Mouse (Mus musculus) right cerebral cortex, postnatal 36 days (tissue): ENCODE measurements around the gene Rnft2.

Experiments
- DNase-seq, 2 experiments: peaks; one replicate each; pipeline ENCODE4 v3.0.0; 2022; ENCODE audit warnings: low spot score in 2 of 2, mixed read lengths in 1 of 2

Gene Rnft2

DNA sequence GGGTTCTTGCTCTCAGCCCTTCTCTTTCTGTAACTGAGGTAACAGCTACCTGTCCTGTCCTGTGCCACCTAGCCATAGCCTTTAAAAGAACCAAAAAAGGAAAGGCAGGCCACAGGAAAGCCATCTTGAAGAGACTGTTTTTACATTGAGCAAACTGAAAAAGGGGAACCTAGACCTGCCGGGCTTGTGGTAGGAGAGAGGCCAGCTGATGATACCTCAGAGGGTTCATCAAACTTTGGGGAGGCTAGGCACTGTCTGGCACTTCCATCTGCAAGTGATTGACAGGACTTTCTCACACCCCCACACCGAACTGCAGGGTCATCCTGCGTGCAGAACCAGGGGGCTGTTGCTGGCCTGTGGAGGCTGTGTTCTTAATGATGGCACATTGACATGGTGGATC is 8.6 kb upstream of the Rnft2 start:
- DNase-seq, result no peak

DNA sequence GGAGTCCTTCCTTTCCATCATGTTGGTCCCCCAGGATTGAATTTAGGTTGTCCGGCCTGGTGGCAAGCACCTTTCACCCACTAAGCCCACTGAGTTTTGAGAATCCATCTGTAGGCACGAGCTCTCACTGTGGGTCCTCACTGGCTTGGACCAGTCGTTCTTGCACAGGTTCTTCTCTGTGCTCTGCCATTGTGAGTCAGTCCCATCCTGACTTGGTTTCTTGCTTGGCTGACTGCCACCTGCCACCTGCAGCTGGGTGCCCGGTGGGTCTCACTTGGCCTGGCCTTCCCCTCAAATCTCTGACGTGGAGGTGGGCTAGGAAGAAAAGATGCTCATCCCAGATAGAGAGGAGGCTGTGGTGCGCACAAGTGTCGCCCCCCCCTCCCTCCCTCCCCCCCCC is 6.1 kb upstream of the Rnft2 start:
- DNase-seq, result no peak

DNA sequence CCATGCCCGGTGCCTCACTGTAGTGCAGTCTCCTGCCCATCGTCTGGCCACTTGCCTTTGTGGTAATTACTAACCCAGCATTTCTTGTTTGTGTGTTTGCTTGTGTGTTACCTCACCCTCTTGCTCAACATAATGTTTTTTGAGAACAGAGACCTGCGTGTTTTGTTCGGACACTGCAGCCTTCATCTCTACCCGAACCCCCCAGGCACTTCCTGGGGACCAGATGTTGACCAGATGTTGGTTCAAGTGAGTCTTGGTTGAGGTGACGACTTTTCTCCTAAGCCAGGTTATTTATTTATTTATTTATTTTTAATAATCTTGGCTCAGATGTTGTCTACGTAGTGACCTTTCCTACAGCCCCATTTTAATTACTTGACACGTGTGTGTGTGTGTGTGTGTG is 2.5 kb upstream of the Rnft2 start:
- no peak for DNase-seq

DNA sequence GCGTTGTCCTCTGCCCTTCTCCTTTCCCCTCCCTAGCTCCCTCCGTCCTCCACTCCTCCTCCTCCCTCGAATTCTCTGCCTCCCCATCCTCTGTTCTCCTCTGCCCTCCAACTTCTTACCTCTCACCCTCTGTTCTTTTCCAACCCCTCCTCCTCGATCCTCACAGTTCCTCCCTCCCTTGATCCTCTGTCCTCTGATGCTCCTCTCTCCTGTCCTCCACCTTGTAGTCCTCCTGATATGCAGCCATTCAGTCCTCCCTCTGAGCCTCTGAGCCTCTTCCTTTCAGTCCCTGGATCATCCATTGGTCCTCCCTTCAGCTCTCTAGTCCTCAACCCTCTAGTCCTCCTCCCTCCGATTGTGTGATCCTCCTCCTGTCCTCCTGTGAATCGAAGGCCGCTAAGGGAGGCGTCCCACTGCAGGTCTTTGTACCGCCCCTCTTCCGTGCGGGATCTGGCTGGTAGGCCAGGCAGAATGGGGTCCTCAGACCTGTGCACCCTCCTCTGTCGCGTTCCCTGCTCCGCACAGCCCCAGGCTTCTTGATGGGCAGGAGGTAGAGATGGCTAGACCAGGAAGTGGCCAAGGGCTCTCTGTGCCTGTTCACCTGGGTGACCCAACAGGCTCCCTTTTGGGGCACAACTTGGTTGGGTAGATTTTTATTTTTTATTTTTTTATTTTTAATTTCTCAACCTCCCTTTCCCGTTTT is 841 bp upstream of the Rnft2 start:
- no peak for DNase-seq

DNA sequence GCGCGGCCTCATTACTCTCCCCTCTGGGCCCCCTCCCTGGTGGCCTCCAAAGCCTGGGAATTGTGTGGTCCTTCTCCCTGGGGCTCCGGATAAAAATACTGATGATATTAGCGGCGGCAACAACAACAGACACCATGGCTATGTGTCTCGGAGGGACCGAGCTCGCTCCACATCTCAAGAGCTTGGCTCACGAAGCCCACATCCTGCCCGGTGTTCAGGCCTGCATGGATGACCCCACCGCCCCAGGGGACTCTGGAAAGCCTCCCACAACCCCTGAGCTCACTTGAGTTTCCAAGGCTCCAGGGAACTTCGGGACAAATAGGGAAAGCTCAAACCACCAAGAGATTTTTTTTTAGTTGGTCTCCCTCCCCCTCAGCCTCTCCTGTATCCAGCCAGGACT is 5.2 kb downstream of the Rnft2 start:
- DNase-seq, result no peak

DNA sequence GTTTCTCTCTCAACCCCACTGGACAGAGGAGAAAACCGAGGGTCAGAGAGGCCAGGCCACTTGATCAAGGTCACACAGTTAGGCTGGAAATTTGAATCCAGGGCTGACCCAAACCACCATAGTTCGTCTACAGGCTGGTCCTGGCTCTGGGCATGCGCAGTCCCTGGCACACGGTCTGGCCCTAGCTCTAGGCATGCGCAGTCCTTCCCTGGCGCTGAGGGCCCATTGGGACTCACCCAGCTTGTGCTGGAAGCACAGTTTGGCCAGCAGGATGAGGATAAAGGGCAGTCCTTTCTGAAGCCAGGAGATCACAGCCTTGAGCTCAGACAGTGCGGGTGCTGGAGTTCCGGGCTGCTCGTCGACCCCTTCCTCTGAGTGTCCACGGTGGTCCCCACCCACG is 8.0 kb downstream of the Rnft2 start:
- DNase-seq, result no peak

DNA sequence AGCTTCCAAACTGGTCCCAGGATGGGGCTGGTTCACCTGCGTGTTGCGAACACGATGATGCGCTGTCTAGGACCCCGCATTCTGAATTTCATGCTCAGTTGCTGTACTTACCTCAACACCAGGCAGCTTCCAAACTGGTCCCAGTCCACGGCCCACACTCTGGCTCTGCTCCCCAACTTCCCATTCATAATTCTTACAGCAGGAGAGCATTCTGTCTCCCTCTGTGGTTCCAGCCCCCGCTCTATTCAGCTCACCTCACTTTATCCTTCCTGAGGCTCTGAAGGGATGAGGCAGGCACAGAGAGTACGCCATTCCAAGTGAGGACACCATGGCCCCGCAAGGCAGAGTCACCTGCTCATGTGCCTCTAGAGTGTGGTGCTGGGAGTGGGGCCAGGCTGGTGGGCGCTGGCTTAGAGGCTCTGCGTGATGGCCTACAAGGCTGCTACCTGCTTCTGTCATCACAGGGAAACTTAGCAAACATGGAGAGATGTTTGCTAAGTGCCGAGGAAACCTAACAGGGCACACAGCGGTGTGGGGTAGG is 14.8 kb downstream of the Rnft2 start:
- peak; percentile 28 to 53 for DNase-seq

DNA sequence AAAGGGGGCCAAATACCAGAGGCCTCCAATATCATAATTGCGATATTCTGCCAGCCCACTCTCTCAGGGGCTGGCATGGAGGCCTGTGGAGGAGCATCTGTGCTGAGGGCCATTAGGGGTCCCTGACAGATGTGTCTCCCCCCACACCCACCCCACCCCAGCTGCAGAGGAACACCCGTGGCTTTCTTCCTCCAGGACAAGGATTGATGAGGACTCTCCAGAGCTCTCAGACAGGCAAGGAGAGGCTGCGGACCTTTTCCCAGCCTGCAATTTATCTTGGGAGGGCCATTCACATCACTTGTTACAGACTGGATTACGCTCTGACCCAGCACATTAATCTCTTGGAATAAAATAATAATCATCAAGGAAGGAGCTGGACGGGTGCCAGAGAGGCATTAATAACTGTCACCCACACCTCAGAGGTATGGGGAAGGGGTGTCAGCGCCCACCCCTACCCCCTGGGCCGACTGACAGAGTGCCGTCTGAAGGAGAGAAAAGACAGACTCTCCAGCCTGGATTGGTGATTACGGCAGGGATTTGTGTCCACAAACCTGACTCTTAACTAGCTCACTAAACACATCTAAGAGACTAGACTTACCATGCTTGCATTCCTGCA is 21.7 kb downstream of the Rnft2 start:
- no peak for DNase-seq

DNA sequence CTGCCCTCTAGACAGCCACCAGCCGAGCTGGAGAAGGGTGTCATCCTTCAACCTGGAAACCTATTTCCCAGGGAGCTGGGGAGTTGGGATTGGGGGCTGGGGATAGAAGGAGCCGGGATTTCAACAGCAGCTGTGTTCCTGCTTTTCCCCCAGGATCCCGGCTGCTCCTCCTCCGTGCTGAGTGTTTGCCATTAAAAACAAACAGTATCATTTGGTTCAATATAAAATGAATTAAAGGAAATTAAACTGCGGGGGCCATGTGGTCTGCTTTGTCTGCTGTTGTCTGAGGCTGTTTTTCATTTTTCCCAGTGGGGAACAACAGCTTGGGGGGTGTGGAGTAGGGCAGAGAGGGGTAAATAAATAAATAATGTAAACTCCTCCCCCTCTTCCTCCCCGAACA is 27.5 kb downstream of the Rnft2 start:
- no peak for DNase-seq

DNA sequence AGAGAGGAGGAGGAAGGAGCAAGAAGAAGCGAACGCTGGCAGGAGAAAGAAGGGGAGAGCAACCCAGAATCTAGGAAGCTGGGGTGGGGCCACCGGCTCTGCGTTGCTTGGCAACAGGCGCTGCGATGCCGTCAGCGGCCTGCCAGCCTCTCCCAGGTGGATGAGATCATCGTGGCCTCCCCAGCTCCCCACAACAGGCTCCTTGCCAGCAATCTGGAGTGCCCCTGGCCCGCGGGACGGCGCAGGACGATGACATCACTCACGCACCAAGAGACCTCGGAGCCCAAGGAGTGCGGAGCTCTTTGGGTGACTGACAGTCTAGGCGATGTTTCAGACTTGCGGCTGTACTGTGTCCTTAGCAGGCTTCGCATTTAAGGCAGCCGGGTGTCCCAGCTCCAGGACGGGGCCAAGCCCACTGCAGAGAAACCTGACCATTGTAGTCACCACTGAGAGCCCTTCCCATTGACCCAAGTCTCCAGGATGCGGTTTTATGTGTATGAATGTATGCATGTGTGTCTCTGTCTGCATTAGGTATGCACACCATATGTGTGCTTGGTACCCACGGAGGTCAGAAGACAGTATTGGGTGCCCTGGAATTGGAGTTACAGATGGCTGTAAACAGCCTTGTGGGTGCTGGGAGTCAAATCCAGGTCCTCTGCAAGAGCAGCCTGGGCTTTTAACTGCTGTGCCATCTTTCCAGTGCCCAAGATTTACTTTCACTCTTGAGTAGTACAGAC is 30.3 kb downstream of the Rnft2 start:
- DNase-seq, result peak; percentile 87 to 90

DNA sequence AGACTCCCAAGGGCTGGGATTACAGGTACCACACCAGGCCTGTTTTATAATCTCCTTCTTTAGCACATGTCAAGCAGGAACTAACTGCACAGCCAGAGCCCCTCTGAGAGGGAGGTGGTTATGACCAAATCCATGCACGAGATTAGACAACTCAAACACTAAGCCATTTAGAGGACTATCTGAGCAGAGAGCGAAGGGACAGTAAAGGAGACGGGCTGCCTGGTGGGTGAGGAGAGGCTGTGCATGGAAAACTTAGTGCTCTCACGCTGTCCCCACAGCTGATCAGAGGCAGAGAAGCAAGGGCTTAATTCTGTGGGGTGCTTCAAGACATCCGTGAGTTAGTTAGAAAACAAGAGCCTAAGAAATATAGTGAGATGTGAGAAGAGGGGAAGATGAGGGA is 30.9 kb downstream of the Rnft2 start:
- no peak for DNase-seq

DNA sequence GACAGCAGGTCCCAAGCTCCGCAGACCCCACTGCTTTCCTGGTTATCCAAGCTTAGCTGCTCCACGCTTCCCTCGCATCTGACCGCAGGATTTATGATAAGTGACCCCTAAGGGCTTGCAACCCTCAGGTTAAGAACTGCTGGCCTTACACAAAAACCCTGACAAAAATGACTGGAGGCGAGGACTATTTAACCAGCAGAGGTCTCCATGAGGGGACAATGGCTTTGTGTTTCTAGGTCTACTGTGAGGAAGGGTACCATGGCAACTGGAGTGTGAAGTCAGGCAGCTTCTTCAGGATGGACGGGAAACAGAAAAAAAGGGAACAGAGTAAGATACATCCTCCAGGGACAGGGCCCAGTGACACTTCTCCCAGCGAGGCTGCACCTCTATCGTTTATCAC is 39.1 kb downstream of the Rnft2 start:
- no peak for DNase-seq

DNA sequence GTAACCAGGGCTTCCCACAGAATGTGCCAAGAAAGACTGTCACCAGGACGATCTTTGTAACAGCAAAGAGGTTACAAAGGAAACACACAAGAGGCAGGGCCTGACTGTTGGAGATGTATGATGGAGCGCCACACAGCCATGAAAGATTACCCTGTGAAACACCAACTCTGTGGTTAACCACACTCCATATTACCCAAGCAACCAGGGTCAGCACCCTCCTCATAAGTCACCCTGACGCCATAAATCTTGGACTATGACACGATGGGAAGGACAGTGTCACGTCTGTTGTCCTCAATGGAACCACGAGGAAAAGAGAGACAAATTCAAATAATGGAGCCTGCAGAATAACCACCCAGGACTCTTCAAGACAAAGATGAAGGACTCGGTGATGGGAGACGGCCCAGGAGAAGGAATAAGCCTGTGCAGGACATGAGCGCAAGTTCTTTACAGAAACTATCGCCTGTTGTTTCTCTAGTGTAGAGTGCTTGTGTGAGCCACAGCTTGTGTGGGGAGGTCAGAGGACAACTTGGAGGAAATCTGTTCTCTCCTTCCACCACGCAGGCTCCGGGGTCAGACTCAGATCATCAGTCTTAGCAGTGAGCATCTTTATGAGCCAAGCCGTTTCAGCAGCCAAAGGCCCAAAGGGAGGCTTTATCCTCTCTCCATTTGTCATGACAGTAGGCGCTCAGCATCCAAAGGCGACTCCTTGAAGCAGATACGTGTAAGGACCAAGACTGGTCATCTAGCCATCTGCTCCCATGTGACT is 40.1 kb downstream of the Rnft2 start:
- DNase-seq, result no peak

DNA sequence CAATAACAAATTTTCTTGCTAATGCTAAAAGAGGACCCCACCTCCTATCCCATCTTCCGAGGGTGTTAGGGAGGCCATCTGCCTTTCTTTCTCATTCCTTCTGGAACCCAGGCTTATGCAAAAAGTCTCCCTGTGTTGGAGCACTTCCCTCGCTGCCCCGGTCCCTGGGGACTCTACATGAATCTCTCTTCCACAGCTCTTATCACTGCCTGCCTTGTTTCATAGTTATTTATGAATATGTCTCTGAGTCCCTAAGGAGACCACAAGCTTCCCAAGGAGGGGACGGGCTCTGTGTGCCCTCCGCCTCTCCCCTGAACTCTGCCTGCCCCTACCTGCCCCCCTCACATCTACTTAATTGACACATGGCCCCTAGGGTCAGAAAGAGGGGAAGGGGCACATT is 45.2 kb downstream of the Rnft2 start:
- DNase-seq, result no peak

DNA sequence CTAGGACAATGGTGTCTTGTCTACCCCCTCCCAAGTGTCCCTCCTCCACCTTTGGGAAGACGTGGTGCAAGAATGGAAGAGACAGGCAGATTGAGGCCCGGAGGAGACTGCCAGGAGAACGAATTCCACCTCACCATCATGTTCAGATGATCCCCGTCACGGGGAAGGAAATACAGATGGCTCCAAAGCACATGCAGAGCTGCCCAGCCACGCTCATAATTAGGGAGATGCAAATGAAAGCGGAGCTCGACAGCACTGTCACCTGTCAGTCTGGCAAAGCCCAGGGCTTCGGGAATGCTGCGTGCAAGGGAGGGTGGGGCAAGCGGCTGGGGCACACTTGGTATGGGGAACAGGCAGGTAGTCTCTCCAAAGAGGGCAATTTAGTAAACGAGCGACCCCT is 47.5 kb downstream of the Rnft2 start:
- no peak for DNase-seq

DNA sequence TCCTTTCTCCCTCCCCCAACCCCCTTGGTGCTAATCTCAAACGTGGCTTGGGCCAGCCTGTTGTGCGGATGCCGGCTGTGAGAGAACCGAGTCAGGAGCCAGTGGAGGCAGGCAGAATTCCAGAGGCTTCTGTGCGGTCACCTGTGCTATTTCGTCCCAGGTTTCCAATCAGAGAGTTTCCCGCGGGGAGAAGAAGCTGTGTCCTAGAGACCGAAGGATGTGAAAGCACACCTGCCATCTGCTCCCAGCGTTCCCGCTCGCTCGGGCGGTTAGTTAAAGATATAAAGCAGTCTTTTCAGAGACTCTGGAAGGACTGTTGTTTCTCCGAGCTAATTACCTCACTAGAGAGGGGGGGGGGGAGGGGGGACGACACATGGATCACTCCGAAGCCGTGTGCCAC is 52.7 kb downstream of the Rnft2 start:
- no peak for DNase-seq

DNA sequence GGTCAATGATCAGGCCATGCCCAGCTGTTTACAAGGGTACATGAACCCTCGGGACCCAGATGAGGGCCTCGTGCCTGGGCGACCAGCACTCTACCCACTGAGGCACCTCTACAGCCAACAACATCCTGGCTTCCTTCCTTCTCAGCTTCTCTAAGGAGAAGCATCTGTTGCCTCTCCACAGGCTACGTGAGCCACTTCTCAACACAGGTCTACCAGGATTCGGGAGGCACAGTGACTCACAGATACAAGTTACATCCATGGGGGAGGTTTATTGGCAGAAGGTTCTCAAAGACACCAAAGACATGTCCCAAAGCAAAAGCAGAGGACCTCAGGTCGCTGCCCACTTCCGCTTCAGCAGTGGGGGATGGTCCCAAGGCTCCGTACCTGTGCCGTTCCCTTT is 54.4 kb downstream of the Rnft2 start:
- peak in 1 of 2 experiments; percentile 24 for DNase-seq

DNA sequence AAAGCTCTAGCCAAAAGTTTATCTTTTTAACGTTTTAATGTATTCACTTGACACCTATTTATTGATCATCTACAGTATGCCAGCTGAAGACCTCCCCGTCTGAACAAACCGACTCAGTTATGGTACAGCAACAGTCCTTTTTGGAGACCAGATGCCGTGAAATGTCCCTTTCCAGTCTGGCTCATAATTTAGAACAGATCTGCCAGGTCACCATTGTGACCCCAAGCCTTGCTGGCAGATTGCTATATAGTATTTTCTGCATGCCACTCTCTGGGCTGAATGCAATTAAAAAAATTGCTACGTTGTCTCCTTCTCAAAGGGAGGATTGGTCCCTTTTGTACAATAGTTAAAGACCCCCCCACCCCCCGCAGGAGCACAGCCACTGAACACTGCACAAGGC is 56.6 kb downstream of the Rnft2 start:
- no peak for DNase-seq

DNA sequence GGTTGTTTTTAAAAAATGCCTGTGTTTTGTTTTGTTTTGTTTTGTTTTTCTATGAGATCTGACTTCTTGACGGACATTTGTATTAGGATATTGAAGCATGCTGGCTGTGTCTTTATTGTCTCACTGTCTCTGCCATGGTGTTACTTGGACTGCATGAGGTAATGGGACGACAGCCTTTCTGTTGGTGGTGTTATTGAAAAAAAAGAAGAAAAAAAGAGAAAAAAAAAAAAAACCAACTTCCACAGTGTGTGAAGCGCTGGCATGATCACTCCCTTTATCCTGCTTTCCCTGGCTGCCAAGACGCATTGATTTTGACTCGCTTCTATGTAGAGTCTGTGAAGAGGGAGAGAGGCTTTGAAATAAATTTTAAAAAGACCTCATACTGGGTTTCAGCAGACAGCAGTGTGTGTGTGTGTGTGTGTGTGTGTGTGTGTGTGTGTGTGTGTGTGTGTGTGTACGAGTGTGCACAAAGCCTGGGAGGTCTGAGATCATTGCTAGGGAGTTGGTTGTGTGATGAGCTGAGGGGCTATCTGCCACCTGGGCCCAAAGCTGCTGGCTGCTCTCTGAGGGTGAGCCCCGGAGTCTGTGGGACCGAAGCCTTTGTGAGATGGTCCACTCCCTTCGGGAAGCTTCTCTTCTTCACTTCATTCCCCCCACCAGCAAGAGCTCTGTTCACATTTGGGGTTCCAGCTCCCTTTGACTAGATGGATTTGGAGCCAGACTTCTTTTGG is 57.8 kb downstream of the Rnft2 start:
- no peak for DNase-seq

DNA sequence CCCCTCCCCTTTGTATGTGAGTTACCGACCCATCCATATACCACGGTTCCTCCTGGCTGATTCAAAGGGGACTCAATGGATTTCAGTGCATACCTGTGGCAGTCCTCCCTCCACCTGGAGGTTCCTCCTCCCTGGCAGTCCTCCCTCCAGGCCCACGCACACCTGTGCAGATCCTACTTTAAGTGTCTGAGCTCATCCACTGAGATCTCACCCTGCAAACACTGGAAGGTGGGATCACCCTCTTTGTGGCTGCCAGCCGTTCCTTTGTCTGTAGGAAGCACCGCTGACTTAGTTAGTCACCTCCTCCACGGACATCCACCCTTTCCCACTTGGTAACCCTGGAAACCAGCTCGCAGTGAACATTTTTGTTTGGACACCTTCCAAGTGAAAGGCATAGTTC is 67.3 kb downstream of the Rnft2 start:
- no peak for DNase-seq

DNA sequence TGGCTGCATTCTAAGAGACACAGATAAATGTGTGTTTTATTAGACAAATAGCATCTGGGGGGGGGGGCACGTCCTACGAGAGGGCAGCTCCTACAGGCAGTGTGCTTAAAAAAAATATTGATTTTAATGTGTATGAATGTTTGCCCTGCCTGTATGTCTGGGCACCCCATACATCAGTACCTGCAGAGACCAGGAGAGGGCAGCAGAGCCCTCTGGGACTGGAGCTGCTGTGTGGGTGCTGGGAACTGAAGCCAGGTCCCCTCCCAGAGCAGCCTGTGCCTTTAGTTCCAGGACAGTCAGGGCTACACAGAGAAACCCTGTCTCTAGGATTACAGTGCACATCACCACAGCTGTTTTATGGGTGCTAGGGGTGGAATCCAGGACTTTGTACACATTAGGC is 69.8 kb downstream of the Rnft2 start:
- no peak for DNase-seq
